Mouse (Mus musculus) monocyte, adult 59 days (primary cell): Measurements from ENCODE around the gene Srpk3. TPM values are rescaled to one million over a fixed set of nuclear protein-coding genes. Genes with fewer than 3 reads are reported as not detected.

Experiments used
- total RNA-seq, 2 experiments: library from RNA; stranded (reverse); gene quantifications; one replicate each; pipeline ENCODE4 v1.2.4; 2023

Srpk3 gene
- under 1 TPM; 0.82 to 0.97 TPM for total RNA-seq

GRCm38 (mm10) chrX:73774168-73774760, at the start of gene Srpk3:
TSS of gene Srpk3 (plus strand) at chrX:73774405.

GRCm38 (mm10) chrX:73756334-73757140, 17.7 kb upstream of the Srpk3 start, which contains the start of gene Plxnb3:
TSS of gene Plxnb3 (plus strand) at chrX:73757090.

DNA sequence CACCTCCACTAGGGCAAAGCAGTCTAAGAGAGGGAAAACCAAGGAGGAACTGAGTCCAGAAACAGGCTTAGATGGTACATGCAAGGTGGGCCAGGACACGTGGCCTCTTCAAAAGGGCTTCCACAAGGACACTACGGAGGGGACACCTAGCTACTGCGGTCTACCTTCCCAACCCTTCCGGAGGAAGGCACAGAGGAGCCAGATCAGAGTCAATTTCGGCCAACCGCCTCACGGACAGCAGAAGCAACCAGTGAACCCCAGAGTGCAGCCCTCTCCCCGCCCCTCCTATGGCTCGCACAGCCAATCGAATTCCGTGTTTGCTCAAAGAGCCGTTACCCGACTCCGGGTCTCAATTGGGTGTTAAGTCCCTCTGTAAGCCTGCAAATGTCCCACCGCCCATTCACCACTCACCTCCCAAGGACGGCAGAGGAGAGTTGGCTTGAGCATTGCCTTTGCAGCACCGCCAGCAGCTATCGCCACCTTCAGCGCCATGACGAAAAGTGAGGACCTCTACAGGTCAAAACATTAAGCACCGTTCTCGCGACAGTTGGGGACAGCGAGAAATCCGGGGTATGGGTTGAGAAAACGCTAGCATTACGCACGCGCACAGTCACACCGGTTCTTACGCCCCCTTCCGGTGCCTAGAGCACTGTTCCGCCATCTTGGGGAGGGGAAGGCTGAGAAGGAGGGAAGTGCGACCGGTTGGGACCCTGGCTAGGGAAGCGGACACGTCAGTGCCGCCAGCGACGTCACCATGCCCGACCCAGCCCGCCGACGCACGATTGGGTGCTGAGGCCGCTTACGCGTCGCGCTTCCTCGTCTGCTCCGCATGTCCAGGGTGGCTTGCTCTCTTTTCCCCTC, 12.4 kb downstream of the Srpk3 start, which contains the start of the genes Idh3g and Ssr4:
Idh3g (minus strand) TSS at position 534 of the 861 bp plus-strand sequence.
Ssr4 (plus strand) TSS at position 665 of the 861 bp plus-strand sequence.

GRCm38 (mm10) chrX:73824185-73825151, 50.3 kb downstream of the Srpk3 start, which contains the start of gene Pdzd4:
TSS of gene Pdzd4 (minus strand) at chrX:73824969.

Other genes with a start within 250 kb of the Srpk3 start
- gene Dusp9, start 135.0 kb upstream of the Srpk3 start, total RNA-seq = under 1 TPM in 1 of 2 experiments, not detected in 1; 0.36 TPM
- gene Pnck, start 114.3 kb upstream of the Srpk3 start, total RNA-seq = under 1 TPM in 1 of 2 experiments, not detected in 1; 0.36 TPM
- under 1 TPM; 0.30 to 0.94 TPM for gene Slc6a8, start 101.3 kb upstream of the Srpk3 start, total RNA-seq
- 100 to 1,000 TPM; 113 to 115 TPM for gene Bcap31, start 58.2 kb upstream of the Srpk3 start, total RNA-seq
- gene Abcd1, start 57.8 kb upstream of the Srpk3 start, total RNA-seq = 100 to 1,000 TPM; 144 to 156 TPM
- gene Plxnb3, start 17.3 kb upstream of the Srpk3 start, total RNA-seq = 1 to 10 TPM; 2.4 to 3.2 TPM
- 100 to 1,000 TPM; 124 to 154 TPM for gene Idh3g, start 12.5 kb downstream of the Srpk3 start, total RNA-seq
- 100 to 1,000 TPM; 155 to 157 TPM for gene Ssr4, start 12.6 kb downstream of the Srpk3 start, total RNA-seq
- gene Pdzd4, start 50.6 kb downstream of the Srpk3 start, total RNA-seq = 1 to 10 TPM; 1.2 to 3.3 TPM
- not detected for gene Avpr2, start 117.7 kb downstream of the Srpk3 start, total RNA-seq
- 100 to 1,000 TPM in 1 of 2 experiments, 10 to 100 TPM in 1; 79.0 to 123 TPM for gene L1cam, start 121.7 kb downstream of the Srpk3 start, total RNA-seq
- gene Arhgap4, start 147.5 kb downstream of the Srpk3 start, total RNA-seq = 100 to 1,000 TPM; 146 TPM
- gene Naa10, start 147.5 kb downstream of the Srpk3 start, total RNA-seq = 10 to 100 TPM; 46.2 to 49.0 TPM
- 10 to 100 TPM; 68.8 to 76.7 TPM for gene Renbp, start 156.4 kb downstream of the Srpk3 start, total RNA-seq
- 10 to 100 TPM; 86.7 to 89.0 TPM for gene Hcfc1, start 192.0 kb downstream of the Srpk3 start, total RNA-seq
- gene Irak1, start 249.5 kb downstream of the Srpk3 start, total RNA-seq = 100 to 1,000 TPM; 131 to 140 TPM